Mouse (Mus musculus): Measurements from ENCODE around the gene Igbp1b. TPM values are rescaled to one million over a fixed set of nuclear protein-coding genes. Genes with fewer than 3 reads are reported as not detected.

Gene Igbp1b
- total RNA-seq (2021): 1 to 10 TPM; 1.5 to 1.8 TPM
- long read RNA-seq, experiment 1, partial matches to known transcripts: 0 of 1 reads
- long read RNA-seq, experiment 1, other reads (novel, unspliced or antisense): 0 of 1 reads
- long read RNA-seq, experiment 2, partial matches to known transcripts: 0 of 2 reads
- long read RNA-seq, experiment 2, other reads (novel, unspliced or antisense): 0 of 2 reads

- DNase-seq (ENCODE audit: low spot score in 2 of 2): peak in 1 of 2 experiments; percentile 9
Measured at GRCm38 (mm10) chr6:138658516-138658915, at the start of gene Igbp1b. TSS of gene Igbp1b (minus strand) at chr6:138658544.

- no peak for DNase-seq (ENCODE audit: low spot score in 2 of 2)
Measured at GRCm38 (mm10) chr6:138682959-138683358, 24.6 kb upstream of the Igbp1b start.

- DNase-seq (ENCODE audit: low spot score in 2 of 2): no peak
Measured at GRCm38 (mm10) chr6:138672704-138673141, 14.4 kb upstream of the Igbp1b start.

- no peak for DNase-seq (ENCODE audit: low spot score in 2 of 2)
Measured at GRCm38 (mm10) chr6:138665416-138665815, 7.1 kb upstream of the Igbp1b start.

- no peak for DNase-seq (ENCODE audit: low spot score in 2 of 2)
Measured at GRCm38 (mm10) chr6:138645604-138646003, 12.7 kb downstream of the Igbp1b start.

- DNase-seq (ENCODE audit: low spot score in 2 of 2): peak in 1 of 2 experiments; percentile 9
Measured at GRCm38 (mm10) chr6:138639351-138639750, 19.0 kb downstream of the Igbp1b start.

GRCm38 (mm10) chr6:138620786-138621185, 37.6 kb downstream of the Igbp1b start:
- no peak for DNase-seq (ENCODE audit: low spot score in 2 of 2)

- no peak for DNase-seq (ENCODE audit: low spot score in 2 of 2)
Measured at GRCm38 (mm10) chr6:138618396-138618795, 39.9 kb downstream of the Igbp1b start.

Other genes with a start within 250 kb of the Igbp1b start
- gene Lmo3, start 76.6 kb downstream of the Igbp1b start, total RNA-seq (2021): 100 to 1,000 TPM; 133 to 137 TPM